ENCODE assay signal across 9 mouse cellular contexts in genomic region chr1:133385506-133385905, GRCm38 (mm10). TPM values are rescaled to one million over a fixed set of nuclear protein-coding genes. Genes with fewer than 3 reads are reported as not detected.
DNase-seq lines count a peak whose midpoint lies in the region; ATAC-seq and TF ChIP-seq lines count a peak whose summit lies in the region.
"Had no signal": no experiment of that assay in that cellular context is flagged by ENCODE, and none has a peak within 500 bp of the region (broad histone marks: within the 10 kb centered on the region; RNA-seq: fewer than 3 reads in every experiment).

No protein-coding gene starts in this region.

- H3K27me3 ChIP-seq in C2C12 (ENCODE audit: control insufficient read depth, insufficient read depth, insufficient read length) = peaks cover 20% of the 10 kb centered on the region
- no peaks in the 10 kb centered on the region for H3K27me3 ChIP-seq in embryonic facial prominence, embryonic 10.5 days (replicated peaks; ENCODE audit: low read depth, poor library complexity, severe bottlenecking)
- H3K27me3 ChIP-seq in heart, adult 2 months (ENCODE audit: control insufficient read depth, insufficient read depth, low read length) = no peaks in the 10 kb centered on the region
- H3K27me3 ChIP-seq in kidney, postnatal 0 days (ENCODE audit: insufficient read depth, low read length) = no peaks in the 10 kb centered on the region
- no peaks in the 10 kb centered on the region for H3K27me3 ChIP-seq in liver, embryonic 14.5 days (ENCODE audit: control insufficient read depth, insufficient read depth, low read length)

- peak; percentile 47; the same call in 1 of the 2 replicates for TF ChIP-seq EP300 in heart, adult 2 months (IDR thresholded peaks at IDR 0.05; ENCODE audit: insufficient read depth, low read depth, low read length)
- TF ChIP-seq EP300 in liver, embryonic 14.5 days (IDR thresholded peaks at IDR 0.05; ENCODE audit: low read depth) = no peak

- ATAC-seq in kidney, postnatal 0 days (replicated peaks; ENCODE audit: low FRiP score, low read depth) = no peak
- peak; percentile 29; the same call in 1 of the 2 replicates for ATAC-seq in liver, embryonic 14.5 days (ENCODE audit: insufficient read depth)

- no peak overlapping the region for H3K4me3 ChIP-seq in C2C12 (ENCODE audit: insufficient read depth, poor library complexity, severe bottlenecking)
- H3K4me3 ChIP-seq in embryonic facial prominence, embryonic 10.5 days = peak overlapping the region; percentile 22
- H3K4me3 ChIP-seq in heart, adult 2 months = no peak overlapping the region
- H3K4me3 ChIP-seq in kidney, postnatal 0 days (replicated peaks; ENCODE audit: low read depth, low read length) = no peak overlapping the region
- no peak overlapping the region for H3K4me3 ChIP-seq in liver, embryonic 14.5 days (ENCODE audit: insufficient read depth in 1 of 2, low read depth in 2 of 2, low read length in 2 of 2)

- 36% methylated on average over 9 of the region's 9 CpGs for WGBS in embryonic facial prominence, embryonic 10.5 days
- WGBS in heart, adult 2 months = 35% methylated on average over 9 of the region's 9 CpGs
- 44% methylated on average over 9 of the region's 9 CpGs for WGBS in kidney, postnatal 0 days
- WGBS in liver, embryonic 14.5 days (ENCODE audit: insufficient replicate concordance) = 25% methylated on average over 9 of the region's 9 CpGs

- H3K4me1 ChIP-seq in embryonic facial prominence, embryonic 10.5 days = peaks cover 45% of the 10 kb centered on the region
- peaks cover 3% of the 10 kb centered on the region; the same call in 1 of the 2 replicates for H3K4me1 ChIP-seq in heart, adult 2 months (ENCODE audit: control insufficient read depth, insufficient read depth, low read length)
- 0 out of 2 replicates have a peak, but pooled peaks cover 5% of the 10 kb centered on the region for H3K4me1 ChIP-seq in kidney, postnatal 0 days (replicated peaks; ENCODE audit: insufficient read depth, low read length)
- peaks cover 0 to 3% of the 10 kb centered on the region in 2 experiments; a peak in 1 of 4 replicates for H3K4me1 ChIP-seq in liver, embryonic 14.5 days (replicated peaks; ENCODE audit: control insufficient read depth in 2 of 2, insufficient read depth in 2 of 2, low read length in 1 of 2)

- TF ChIP-seq POLR2A in heart, adult 2 months (IDR thresholded peaks at IDR 0.05; ENCODE audit: insufficient read depth, low read depth, low read length) = no peak

- H3K79me2 ChIP-seq in C2C12 (ENCODE audit: control insufficient read depth, insufficient read depth) = no peaks in the 10 kb centered on the region
- no peaks in the 10 kb centered on the region for H3K79me2 ChIP-seq in heart, adult 2 months (replicated peaks; ENCODE audit: control insufficient read depth, insufficient read depth, low read length)

- no peaks in the 10 kb centered on the region for H3K9me3 ChIP-seq in embryonic facial prominence, embryonic 10.5 days
- H3K9me3 ChIP-seq in kidney, postnatal 0 days (replicated peaks; ENCODE audit: low read length) = no peaks in the 10 kb centered on the region
- no peaks in the 10 kb centered on the region for H3K9me3 ChIP-seq in liver, embryonic 14.5 days (ENCODE audit: control insufficient read depth, low read length)

- peak; percentile 51 for TF ChIP-seq CTCF in C2C12 (IDR thresholded peaks at IDR 0.05; ENCODE audit: control insufficient read depth, insufficient read depth, insufficient read length)
- peak; percentile 91 for TF ChIP-seq CTCF in heart, adult 2 months (IDR thresholded peaks at IDR 0.05)
- peak; percentile 89 for TF ChIP-seq CTCF in kidney, postnatal 0 days (IDR thresholded peaks at IDR 0.05; ENCODE audit: low read depth)
- TF ChIP-seq CTCF in liver, embryonic 14.5 days (IDR thresholded peaks at IDR 0.05; ENCODE audit: low read depth) = peak; percentile 92

- no peak overlapping the region for H3K9ac ChIP-seq in heart, adult 2 months (ENCODE audit: low read depth, low read length)
- H3K9ac ChIP-seq in kidney, postnatal 0 days (ENCODE audit: low read depth, low read length) = no peak overlapping the region
- H3K9ac ChIP-seq in liver, embryonic 14.5 days (replicated peaks) = no peak overlapping the region

- no peak overlapping the region for H3ac ChIP-seq in C2C12 (ENCODE audit: control insufficient read depth, insufficient read length, low read depth)

- DNase-seq in R1 (ENCODE audit: low read depth, low spot score) = peak; percentile 89
- peak; percentile 84 for DNase-seq in embryonic facial prominence, embryonic 10.5 days (ENCODE audit: low spot score)
- DNase-seq in heart, adult 2 months = peak; percentile 71 to 84
- peak; percentile 79 for DNase-seq in kidney, postnatal 0 days (ENCODE audit: low spot score)
- peak in 2 of 3 experiments; percentile 39 to 40 for DNase-seq in liver, embryonic 14.5 days (ENCODE audit: low read depth in 3 of 3, low spot score in 3 of 3)
- peak; percentile 86 for DNase-seq in neural tube, embryonic 10.5 days (ENCODE audit: extremely low spot score, low spot score)
- DNase-seq in thymus, postnatal 25 days = peak; percentile 89

- no peak overlapping the region for H3K4me2 ChIP-seq in kidney, postnatal 0 days (ENCODE audit: low read length)
- no peak overlapping the region for H3K4me2 ChIP-seq in liver, embryonic 14.5 days (ENCODE audit: low read depth)

- intact Hi-C loops in heart, adult 2 months (cut with DNase I) = loop anchor here (1.0 to 2.0 kb wide), 3 partner anchors 33 to 63 kb away; no protein-coding TSS in a partner anchor

- peak overlapping the region; percentile 77 for H3K27ac ChIP-seq in embryonic facial prominence, embryonic 10.5 days (replicated peaks)
- peak overlapping the region; percentile 49 for H3K27ac ChIP-seq in heart, adult 2 months
- no peak overlapping the region for H3K27ac ChIP-seq in kidney, postnatal 0 days
- H3K27ac ChIP-seq in liver, embryonic 14.5 days = no peak overlapping the region

- H3K79me3 ChIP-seq in C2C12 (ENCODE audit: low read depth) = no peaks in the 10 kb centered on the region

- H3K36me3 ChIP-seq in C2C12 (ENCODE audit: control insufficient read depth, insufficient read depth) = no peaks in the 10 kb centered on the region
- peaks cover 78% of the 10 kb centered on the region for H3K36me3 ChIP-seq in embryonic facial prominence, embryonic 10.5 days (replicated peaks)
- no peaks in the 10 kb centered on the region for H3K36me3 ChIP-seq in heart, adult 2 months (ENCODE audit: control insufficient read depth, insufficient read depth, low read length)
- peaks cover 54% of the 10 kb centered on the region for H3K36me3 ChIP-seq in kidney, postnatal 0 days (ENCODE audit: insufficient read depth, low read length)
- H3K36me3 ChIP-seq in liver, embryonic 14.5 days (replicated peaks; ENCODE audit: control insufficient read depth, insufficient read depth, low read depth) = no peaks in the 10 kb centered on the region

TF ChIP-seq in C2C12, 6 proteins besides CTCF, POLR2A, EP300 and RAD21:
- TF ChIP-seq FOSL1 (IDR thresholded peaks at IDR 0.05; ENCODE audit: insufficient read depth, low read length, poor library complexity, severe bottlenecking) = no peak
- no peak for TF ChIP-seq CEBPB (IDR thresholded peaks at IDR 0.05; ENCODE audit: low read depth)
- no peak for TF ChIP-seq MYOG (IDR thresholded peaks at IDR 0.05; ENCODE audit: control insufficient read depth, extremely low read depth, insufficient read length)
- no peak for TF ChIP-seq MAX (IDR thresholded peaks at IDR 0.05)
- no peak for TF ChIP-seq USF1 (IDR thresholded peaks at IDR 0.05; ENCODE audit: low read depth)
- no peak for TF ChIP-seq MYOD1 (IDR thresholded peaks at IDR 0.05; ENCODE audit: control insufficient read depth, insufficient read length, low read depth)

RNA-seq across cellular contexts. Expression of gene Etnk2, which starts 22.1 kb away (rescaled TPM):
- not detected for polyA plus RNA-seq in C2C12 (2012; fragmentation: generic; extraction: Trizol)
- polyA plus RNA-seq in embryonic facial prominence, embryonic 10.5 days (2016; fragmentation: Nextera tagmentation; extraction: Ambion mirVana) = 2.6 and 3.3 TPM in 2 replicates
- total RNA-seq in heart, adult 2 months (2021) = under 1 TPM; 0.29 to 0.93 TPM
- 0.70 and 0.84 TPM in 2 replicates for polyA plus RNA-seq in heart, adult 2 months (2012; rRNA removed)
- 4.4 and 5.1 TPM in 2 replicates for polyA plus RNA-seq in kidney, postnatal 0 days (2015; fragmentation: Nextera tagmentation; extraction: Ambion mirVana)
- polyA plus RNA-seq in liver, embryonic 14.5 days (2012; rRNA removed) = 3.4 and 3.7 TPM in 2 replicates
- polyA plus RNA-seq in liver, embryonic 14.5 days (2014; fragmentation: Nextera tagmentation; extraction: Ambion mirVana) = 4.9 and 5.5 TPM in 2 replicates

RNA-seq across cellular contexts. Expression of gene Ren1, which starts 35.2 kb away (rescaled TPM):
- polyA plus RNA-seq in C2C12 (2012; fragmentation: generic; extraction: Trizol) = not detected
- polyA plus RNA-seq in embryonic facial prominence, embryonic 10.5 days (2016; fragmentation: Nextera tagmentation; extraction: Ambion mirVana) = 0.13 TPM in 1 of 2 replicates, not detected in the other
- under 1 TPM in 1 of 2 experiments, not detected in 1; 0.14 TPM for total RNA-seq in heart, adult 2 months (2021)
- 0.23 and 0.41 TPM in 2 replicates for polyA plus RNA-seq in heart, adult 2 months (2012; rRNA removed)
- 463 and 484 TPM in 2 replicates for polyA plus RNA-seq in kidney, postnatal 0 days (2015; fragmentation: Nextera tagmentation; extraction: Ambion mirVana)
- polyA plus RNA-seq in liver, embryonic 14.5 days (2012; rRNA removed) = 0.41 and 0.50 TPM in 2 replicates
- polyA plus RNA-seq in liver, embryonic 14.5 days (2014; fragmentation: Nextera tagmentation; extraction: Ambion mirVana) = 0.57 and 0.90 TPM in 2 replicates
- total RNA-seq: layer of hippocampus, postnatal 25 days had no signal

RNA-seq across cellular contexts. Expression of gene Sox13, which starts 38.7 kb away (rescaled TPM):
- 0.26 TPM for polyA plus RNA-seq in C2C12 (2012; fragmentation: generic; extraction: Trizol)
- 12.1 and 18.1 TPM in 2 replicates for polyA plus RNA-seq in embryonic facial prominence, embryonic 10.5 days (2016; fragmentation: Nextera tagmentation; extraction: Ambion mirVana)
- 10 to 100 TPM; 15.3 to 16.2 TPM for total RNA-seq in heart, adult 2 months (2021)
- 24.7 and 28.5 TPM in 2 replicates for polyA plus RNA-seq in heart, adult 2 months (2012; rRNA removed)
- polyA plus RNA-seq in kidney, postnatal 0 days (2015; fragmentation: Nextera tagmentation; extraction: Ambion mirVana) = 12.0 and 13.7 TPM in 2 replicates
- polyA plus RNA-seq in liver, embryonic 14.5 days (2012; rRNA removed) = 4.9 and 6.1 TPM in 2 replicates
- polyA plus RNA-seq in liver, embryonic 14.5 days (2014; fragmentation: Nextera tagmentation; extraction: Ambion mirVana) = 1.1 and 1.6 TPM in 2 replicates

Comparison
In these comparisons a context has a peak if more than half of its experiments do, and no peak if none do; other contexts are left out.
1. H3K27ac ChIP-seq: peak in embryonic facial prominence, embryonic 10.5 days (single experiment) and heart, adult 2 months (single experiment); none in kidney, postnatal 0 days (single experiment) and liver, embryonic 14.5 days (single experiment).
2. RNA of gene Ren1, which starts 35.2 kb away (polyA plus RNA-seq): 463 to 484 TPM in kidney, postnatal 0 days; 0.41 to 0.90 TPM in liver, embryonic 14.5 days, 0.23 to 0.41 TPM in heart, adult 2 months, not detected in C2C12 (single experiment) and 0.13 TPM in embryonic facial prominence, embryonic 10.5 days; every median in the first group is over 100 times any median in the second.
3. Peak in every context shown above with its lines, with median percentiles within 50 percentile points of each other: CTCF ChIP-seq and DNase-seq.